Mouse (Mus musculus) MEL (cell line): ENCODE results near the gene Abhd2. TPM values are rescaled to one million over a fixed set of nuclear protein-coding genes. Genes with fewer than 3 reads are reported as not detected.

Source experiments
- DNase-seq: peaks from one replicate; pipeline ENCODE4 v3.0.0; 2011; ENCODE audit warnings: low read depth, low spot score
- H3K27ac ChIP-seq: 2 replicates; pipeline ENCODE4 v1.5.1; 2012; ENCODE audit warnings: low read depth, mild to moderate bottlenecking, control low read depth, low read length, moderate library complexity; ENCODE audit not compliant: control insufficient read depth
- H3K27me3 ChIP-seq, 2 experiments: fragments of 150-350 bp in 1 of 2; sonication (generic) in 1 of 2; 2 replicates each; pipeline ENCODE4 v1.6.1; 2012; ENCODE audit warnings: low read length in 2 of 2, mild to moderate bottlenecking in 2 of 2, improper control_type of control experiment in 1 of 2, moderate library complexity in 1 of 2; ENCODE audit not compliant: insufficient read depth in 2 of 2, control insufficient read depth in 1 of 2
- H3K36me3 ChIP-seq, 2 experiments: 2 replicates each; pipeline ENCODE4 v1.6.1; 2012 to 2014; ENCODE audit warnings: low read length in 2 of 2, improper control_type of control experiment in 1 of 2, inconsistent platforms in 1 of 2, mild to moderate bottlenecking in 1 of 2; ENCODE audit not compliant: insufficient read depth in 2 of 2, control insufficient read depth in 1 of 2
- H3K4me1 ChIP-seq, 2 experiments: fragments of 150-350 bp in 1 of 2; sonication (generic) in 1 of 2; 2 replicates each; pipeline ENCODE4 v1.6.1; 2012; ENCODE audit warnings: low read length in 2 of 2, improper control_type of control experiment in 1 of 2, mild to moderate bottlenecking in 1 of 2; ENCODE audit not compliant: insufficient read depth in 2 of 2, control insufficient read depth in 1 of 2
- H3K4me3 ChIP-seq, 2 experiments: fragments of 150-350 bp in 1 of 2; sonication (generic) in 1 of 2; 2 replicates each; pipeline ENCODE4 v1.5.1; 2012; ENCODE audit warnings: low read depth in 2 of 2, low read length in 2 of 2, mild to moderate bottlenecking in 2 of 2, moderate library complexity in 2 of 2, control low read depth in 1 of 2, improper control_type of control experiment in 1 of 2; ENCODE audit not compliant: control insufficient read depth in 1 of 2, insufficient read depth in 1 of 2
- H3K79me2 ChIP-seq: 2 replicates; pipeline ENCODE4 v1.6.1; 2012; ENCODE audit warnings: mild to moderate bottlenecking, low read length, moderate library complexity; ENCODE audit not compliant: control insufficient read depth, poor library complexity, insufficient read depth
- H3K9ac ChIP-seq: 2 replicates; pipeline ENCODE4 v1.6.1; 2012; ENCODE audit warnings: low read depth, mild to moderate bottlenecking, control low read depth, low read length, moderate library complexity; ENCODE audit not compliant: control insufficient read depth, poor library complexity, severe bottlenecking
- H3K9me3 ChIP-seq: fragments of 150-350 bp; sonication (generic); replicated peaks from 2 replicates; pipeline ENCODE4 v1.6.1; 2012; ENCODE audit warnings: mild to moderate bottlenecking, low read length, improper control_type of control experiment, moderate library complexity; ENCODE audit not compliant: insufficient read depth
- BHLHE40 ChIP-seq: IDR thresholded peaks from 2 replicates; pipeline ENCODE4 v1.6.1; 2012; ENCODE audit warnings: low read depth, mild to moderate bottlenecking, inconsistent platforms, low read length, improper control_type of control experiment, borderline replicate concordance
- CHD1 ChIP-seq: IDR thresholded peaks from 2 replicates; pipeline ENCODE4 v1.6.1; 2012; ENCODE audit warnings: low read depth, mild to moderate bottlenecking, inconsistent platforms, low read length, improper control_type of control experiment
- CHD2 ChIP-seq: IDR thresholded peaks from 2 replicates; pipeline ENCODE4 v1.6.1; 2011; ENCODE audit warnings: low read length, improper control_type of control experiment
- CTCF ChIP-seq, 3 experiments: IDR thresholded peaks in 2 of 3; conservative IDR thresholded peaks in 1 of 3; 2 replicates each; pipeline ENCODE4 v1.5.1; 2011 to 2012; ENCODE audit warnings: low read length in 3 of 3, low read depth in 2 of 3, mild to moderate bottlenecking in 2 of 3, improper control_type of control experiment in 1 of 3, inconsistent platforms in 1 of 3, mixed read lengths in 1 of 3, moderate library complexity in 1 of 3; ENCODE audit not compliant: control insufficient read depth in 1 of 3, insufficient read depth in 1 of 3, poor library complexity in 1 of 3, severe bottlenecking in 1 of 3
- ELF1 ChIP-seq: IDR thresholded peaks from 2 replicates; pipeline ENCODE4 v1.6.1; 2014; ENCODE audit warnings: low read depth, mild to moderate bottlenecking, inconsistent platforms, low read length, improper control_type of control experiment, moderate library complexity
- EP300 ChIP-seq, 2 experiments: IDR thresholded peaks; 2 replicates each; pipeline ENCODE4 v1.6.1; 2011; ENCODE audit warnings: improper control_type of control experiment in 2 of 2, low read length in 2 of 2, low read depth in 1 of 2, mild to moderate bottlenecking in 1 of 2
- GABPA ChIP-seq: IDR thresholded peaks from 2 replicates; pipeline ENCODE4 v1.6.1; 2012; ENCODE audit warnings: low read depth, mild to moderate bottlenecking, inconsistent platforms, low read length, improper control_type of control experiment, moderate library complexity
- GATA1 ChIP-seq: IDR thresholded peaks from 2 replicates; pipeline ENCODE4 v1.6.1; 2011; ENCODE audit warnings: low read depth, low read length, improper control_type of control experiment
- HCFC1 ChIP-seq: IDR thresholded peaks from 2 replicates; pipeline ENCODE4 v1.6.1; 2012; ENCODE audit warnings: low read depth, mild to moderate bottlenecking, inconsistent platforms, low read length, improper control_type of control experiment, moderate library complexity
- MAFK ChIP-seq: IDR thresholded peaks from 2 replicates; pipeline ENCODE4 v1.6.1; 2011; ENCODE audit warnings: low read depth, mild to moderate bottlenecking, low read length, improper control_type of control experiment, borderline replicate concordance
- MAX ChIP-seq: IDR thresholded peaks from 2 replicates; pipeline ENCODE4 v1.6.1; 2011; ENCODE audit warnings: low read length, improper control_type of control experiment
- MAZ ChIP-seq: IDR thresholded peaks from 2 replicates; pipeline ENCODE4 v1.6.1; 2012; ENCODE audit warnings: low read depth, mild to moderate bottlenecking, inconsistent platforms, low read length, improper control_type of control experiment
- MEF2A ChIP-seq: IDR thresholded peaks from 2 replicates; pipeline ENCODE4 v1.6.1; 2014; ENCODE audit warnings: low read depth, mild to moderate bottlenecking, inconsistent platforms, low read length, improper control_type of control experiment; ENCODE audit not compliant: poor library complexity, insufficient replicate concordance, severe bottlenecking; ENCODE audit errors: extremely low read depth
- MYB ChIP-seq: IDR thresholded peaks from 2 replicates; pipeline ENCODE4 v1.6.1; 2011; ENCODE audit warnings: mild to moderate bottlenecking, low read depth, low read length, improper control_type of control experiment
- MYC ChIP-seq: IDR thresholded peaks from 2 replicates; pipeline ENCODE4 v1.6.1; 2011; ENCODE audit warnings: low read depth, mild to moderate bottlenecking, low read length, improper control_type of control experiment, moderate library complexity
- NELFE ChIP-seq: IDR thresholded peaks from 2 replicates; pipeline ENCODE4 v1.6.1; 2011; ENCODE audit warnings: low read depth, low read length, improper control_type of control experiment
- NRF1 ChIP-seq: IDR thresholded peaks from 2 replicates; pipeline ENCODE4 v1.6.1; 2014; ENCODE audit warnings: low read depth, mild to moderate bottlenecking, inconsistent platforms, low read length, improper control_type of control experiment, moderate library complexity; ENCODE audit not compliant: poor library complexity, insufficient read depth, severe bottlenecking
- POLR2A ChIP-seq, 2 experiments: IDR thresholded peaks; 2 replicates each; pipeline ENCODE4 v1.6.1; 2011 to 2012; ENCODE audit warnings: low read length in 2 of 2, mild to moderate bottlenecking in 2 of 2, control low read depth in 1 of 2, improper control_type of control experiment in 1 of 2, low read depth in 1 of 2, moderate library complexity in 1 of 2; ENCODE audit not compliant: control insufficient read depth in 1 of 2, insufficient read depth in 1 of 2, poor library complexity in 1 of 2
- POLR2AphosphoS5 ChIP-seq: IDR thresholded peaks from 2 replicates; pipeline ENCODE4 v1.6.1; 2012; ENCODE audit warnings: low read depth, borderline replicate concordance, mild to moderate bottlenecking, inconsistent platforms, low read length, moderate library complexity, mixed read lengths
- RAD21 ChIP-seq: IDR thresholded peaks from 2 replicates; pipeline ENCODE4 v1.6.1; 2011; ENCODE audit warnings: mild to moderate bottlenecking, low read depth, low read length, improper control_type of control experiment
- SIN3A ChIP-seq: IDR thresholded peaks from 2 replicates; pipeline ENCODE4 v1.6.1; 2012; ENCODE audit warnings: low read length, improper control_type of control experiment, inconsistent platforms
- SMC3 ChIP-seq: IDR thresholded peaks from 2 replicates; pipeline ENCODE4 v1.6.1; 2011; ENCODE audit warnings: low read depth, low read length, improper control_type of control experiment
- TAL1 ChIP-seq: IDR thresholded peaks from 2 replicates; pipeline ENCODE4 v1.6.1; 2012; ENCODE audit warnings: mild to moderate bottlenecking, inconsistent platforms, low read length, moderate library complexity, mixed read lengths
- TBP ChIP-seq: IDR thresholded peaks from 2 replicates; pipeline ENCODE4 v1.8.0; 2011; ENCODE audit warnings: low read depth, low read length, improper control_type of control experiment
- TCF12 ChIP-seq: IDR thresholded peaks from 2 replicates; pipeline ENCODE4 v1.6.1; 2014; ENCODE audit warnings: low read depth, mild to moderate bottlenecking, inconsistent platforms, low read length, improper control_type of control experiment, moderate library complexity
- UBTF ChIP-seq: IDR thresholded peaks from 2 replicates; pipeline ENCODE4 v1.6.1; 2012; ENCODE audit warnings: low read depth, mild to moderate bottlenecking, inconsistent platforms, low read length, improper control_type of control experiment, moderate library complexity, borderline replicate concordance; ENCODE audit not compliant: insufficient read depth
- USF1 ChIP-seq: IDR thresholded peaks from 2 replicates; pipeline ENCODE4 v1.6.1; 2014; ENCODE audit warnings: low read depth, mild to moderate bottlenecking, inconsistent platforms, low read length, improper control_type of control experiment, moderate library complexity
- USF2 ChIP-seq, 2 experiments: IDR thresholded peaks; 2 replicates each; pipeline ENCODE4 v1.6.1; 2011 to 2012; ENCODE audit warnings: improper control_type of control experiment in 2 of 2, low read length in 2 of 2, borderline replicate concordance in 1 of 2, inconsistent platforms in 1 of 2, low read depth in 1 of 2, mild to moderate bottlenecking in 1 of 2; ENCODE audit not compliant: insufficient read depth in 1 of 2
- ZC3H11A ChIP-seq: IDR thresholded peaks from 2 replicates; pipeline ENCODE4 v1.6.1; 2012; ENCODE audit warnings: low read depth, mild to moderate bottlenecking, inconsistent platforms, low read length, improper control_type of control experiment
- ZKSCAN1 ChIP-seq: IDR thresholded peaks from 2 replicates; pipeline ENCODE4 v1.6.1; 2012; ENCODE audit warnings: low read depth, mild to moderate bottlenecking, inconsistent platforms, low read length, improper control_type of control experiment, moderate library complexity
- polyA plus RNA-seq, 2 experiments: library from polyadenylated mRNA; stranded (reverse) in 1 of 2; unstranded in 1 of 2; fragments of >175 nt in 1 of 2; fragments of >200 nt in 1 of 2; gene quantifications; 2 replicates each; pipeline versions ENCODE4 v1.2.1 to v1.2.4; 2012; ENCODE audit warnings: low replicate concordance in 2 of 2, low read depth in 1 of 2; ENCODE audit not compliant: insufficient read length in 2 of 2, insufficient read depth in 1 of 2, missing spikeins in 1 of 2
- total RNA-seq: library from RNA; depleted of rRNA; stranded (reverse); fragments of 300-350 nt; gene quantifications from 2 replicates; pipeline ENCODE4 v1.2.3, GENCODE M21; 2012

Gene Abhd2
- total and polyA plus RNA-seq, 3 experiments, result 13.6 to 32.0 TPM; not detected in 1

DNA sequence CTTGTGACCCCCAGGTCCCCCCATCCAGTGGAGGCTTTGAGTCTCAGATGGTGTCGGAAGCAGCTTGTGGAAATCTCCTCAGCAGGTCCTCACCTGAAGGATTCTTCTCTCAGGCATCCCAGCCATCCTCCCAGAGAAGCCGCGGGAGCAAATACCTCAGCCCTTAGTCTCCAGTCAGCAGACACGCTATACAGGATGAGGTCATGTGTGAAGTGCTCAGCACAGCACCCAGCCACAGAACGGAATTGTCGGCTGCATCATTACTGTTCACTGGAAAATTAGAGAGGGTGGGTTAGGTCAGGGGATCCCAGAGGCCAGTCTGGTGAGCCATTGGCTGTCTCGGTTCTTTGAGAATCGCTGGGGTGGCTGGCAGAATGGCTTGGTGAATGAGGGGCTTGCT is 75.8 kb downstream of the Abhd2 start:
- H3K4me3 ChIP-seq, result no peak overlapping the region
- H3K36me3 ChIP-seq, result no peaks in the 10 kb centered on the region; a peak in 1 of 4 replicates
- no peak overlapping the region for H3K9ac ChIP-seq
- H3K4me1 ChIP-seq, result no peaks in the 10 kb centered on the region
- no peak overlapping the region for H3K27ac ChIP-seq
- H3K79me2 ChIP-seq, result no peaks in the 10 kb centered on the region
- no peak for DNase-seq
- no peaks in the 10 kb centered on the region for H3K27me3 ChIP-seq
- no peaks in the 10 kb centered on the region for H3K9me3 ChIP-seq
- TF ChIP-seq ZKSCAN1 (no peak), UBTF (no peak), SIN3A (no peak), MAX (no peak), MAZ (no peak), CHD2 (no peak), BHLHE40 (no peak), TAL1 (no peak), EP300 (IDR thresholded peaks at IDR 0.05; ENCODE audit: low read depth in 1 of 2, low read length in 2 of 2) (no peak), MYB (no peak), CTCF (IDR thresholded peaks at IDR 0.05 in 2 of 3, conservative IDR thresholded peaks at IDR 0.05 in 1 of 3; ENCODE audit: control insufficient read depth in 1 of 3, insufficient read depth in 1 of 3, low read depth in 2 of 3, low read length in 3 of 3, poor library complexity in 1 of 3, severe bottlenecking in 1 of 3) (no peak), MAFK (no peak), GABPA (no peak), USF1 (no peak), TCF12 (no peak), POLR2AphosphoS5 (no peak), SMC3 (no peak), NELFE (no peak), MEF2A (no peak)

DNA sequence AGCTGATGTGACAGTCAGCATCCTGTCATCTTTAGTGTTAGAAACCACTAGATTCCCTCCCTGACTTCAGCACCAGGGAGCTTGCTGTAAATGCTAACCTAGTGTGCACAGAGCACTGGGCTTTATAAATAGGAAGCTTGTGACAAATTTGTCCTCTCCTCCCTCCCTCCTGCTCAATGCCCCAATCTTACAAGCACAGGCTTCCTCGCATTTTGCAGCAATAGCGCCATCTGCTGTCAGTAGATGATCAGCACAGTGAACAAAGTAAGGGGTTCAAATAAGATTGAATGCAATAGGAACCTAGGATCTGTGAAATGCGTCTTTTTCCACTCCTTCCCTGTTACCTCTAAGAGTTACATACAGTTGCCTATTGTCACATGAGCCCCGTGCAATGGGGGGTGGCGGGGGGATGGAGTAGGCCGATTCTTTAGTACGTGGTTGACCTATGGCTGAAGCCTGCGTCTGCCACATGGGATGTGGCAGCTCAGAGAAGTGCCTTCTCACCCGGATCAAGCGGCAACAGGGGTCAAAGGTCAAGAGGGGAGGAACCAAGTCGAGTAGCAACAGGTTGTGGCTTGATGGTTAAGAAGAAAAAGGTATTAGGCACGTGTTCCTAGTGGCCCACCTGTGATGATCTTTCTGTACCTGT is 76.9 kb downstream of the Abhd2 start:
- DNase-seq, result peak; percentile 89
- TF ChIP-seq USF1 (no peak), USF2 (IDR thresholded peaks at IDR 0.05; ENCODE audit: borderline replicate concordance in 1 of 2, insufficient read depth in 1 of 2, low read depth in 1 of 2, low read length in 2 of 2) (no peak), ZKSCAN1 (no peak), MAZ (peak; percentile 74), HCFC1 (no peak), ZC3H11A (peak; percentile 84), NRF1 (no peak), MEF2A (no peak), POLR2AphosphoS5 (no peak), CTCF (IDR thresholded peaks at IDR 0.05 in 2 of 3, conservative IDR thresholded peaks at IDR 0.05 in 1 of 3; ENCODE audit: control insufficient read depth in 1 of 3, insufficient read depth in 1 of 3, low read depth in 2 of 3, low read length in 3 of 3, poor library complexity in 1 of 3, severe bottlenecking in 1 of 3) (peak; percentile 82 to 98 (median 91)), ELF1 (no peak), MYC (no peak), NELFE (no peak), UBTF (no peak), RAD21 (peak; percentile 92), GATA1 (no peak), POLR2A (IDR thresholded peaks at IDR 0.05; ENCODE audit: control insufficient read depth in 1 of 2, insufficient read depth in 1 of 2, low read depth in 1 of 2, low read length in 2 of 2, poor library complexity in 1 of 2) (no peak), CHD1 (no peak), TBP (no peak), BHLHE40 (no peak), CHD2 (no peak)

More for the DNA sequence above, 76.9 kb downstream of the Abhd2 start:
- Histone ChIP-seq H3K36me3 (no peaks in the 10 kb centered on the region; a peak in 1 of 4 replicates), H3K79me2 (no peaks in the 10 kb centered on the region), H3K27me3 (no peaks in the 10 kb centered on the region), H3K27ac (no peak overlapping the region), H3K4me1 (no peaks in the 10 kb centered on the region), H3K9ac (no peak overlapping the region), H3K9me3 (no peaks in the 10 kb centered on the region), H3K4me3 (no peak overlapping the region)
